Comparison of ENCODE assay signal across 10 mouse cellular contexts in the genomic region with DNA sequence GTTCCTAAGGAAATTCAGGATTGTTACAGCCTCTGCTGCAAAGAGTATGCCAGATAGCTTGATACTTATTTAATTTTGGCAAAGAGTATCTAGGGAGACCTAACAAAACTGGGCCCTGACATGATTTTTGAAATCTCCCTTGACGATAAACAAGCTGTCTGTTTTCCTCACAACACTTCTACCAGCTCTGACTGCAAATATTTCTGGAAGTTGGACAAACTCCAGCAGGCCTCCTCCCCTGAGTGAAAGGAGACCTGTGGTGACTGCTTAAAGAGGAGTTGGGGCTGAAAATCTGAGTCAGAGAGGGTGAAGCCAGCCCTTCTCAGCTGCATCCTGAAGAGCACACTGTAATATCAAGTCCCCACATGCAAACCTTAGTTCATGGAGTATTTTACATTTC.
DNase-seq lines count a peak whose midpoint lies in the region; ATAC-seq lines count a peak whose summit lies in the region.
"Had no signal": no experiment of that assay in that cellular context is flagged by ENCODE, and none has a peak within 500 bp of the region (broad histone marks: within the 10 kb centered on the region; RNA-seq: fewer than 3 reads in every experiment).

No protein-coding gene starts in this region.

- H3K9me3 ChIP-seq in limb, embryonic 10.5 days (replicated peaks): no peaks in the 10 kb centered on the region
- H3K9me3 ChIP-seq: forebrain, embryonic 12.5 days had no signal

- H3K36me3 ChIP-seq in limb, embryonic 10.5 days: no peaks in the 10 kb centered on the region
- H3K36me3 ChIP-seq: forebrain, embryonic 12.5 days had no signal

- no peak for ATAC-seq in CD4-positive, CD25-positive, alpha-beta regulatory T cell, adult 4 months
- ATAC-seq: hindbrain, embryonic 16.5 days had no signal

- no peaks in the 10 kb centered on the region for H3K4me1 ChIP-seq in limb, embryonic 10.5 days
- H3K4me1 ChIP-seq: forebrain, embryonic 12.5 days had no signal

- H3K27ac ChIP-seq in limb, embryonic 10.5 days: no peak overlapping the region
- H3K27ac ChIP-seq: forebrain, embryonic 12.5 days had no signal

- no peak overlapping the region for H3K4me3 ChIP-seq in limb, embryonic 10.5 days
- H3K4me3 ChIP-seq: forebrain, embryonic 12.5 days had no signal

- 77% methylated on average over 1 of the region's 1 CpGs for WGBS in limb, embryonic 10.5 days

- DNase-seq in heart, postnatal 4 days: peak; percentile 21
- DNase-seq in heart, adult 11 months: no peak
- DNase-seq in NIH3T3 (ENCODE audit: low read depth): peak; percentile 37
- peak; percentile 71 for DNase-seq in cerebellum, adult 8-10 months
- DNase-seq in layer of hippocampus, adult 9-10 months (ENCODE audit: low spot score): peak; percentile 27
- no peak for DNase-seq in retina, postnatal 1 day
- no peak for DNase-seq in limb, embryonic 10.5 days (ENCODE audit: low spot score)

- no peaks in the 10 kb centered on the region for H3K27me3 ChIP-seq in limb, embryonic 10.5 days (ENCODE audit: low read depth, poor library complexity, severe bottlenecking)
- H3K27me3 ChIP-seq: forebrain, embryonic 12.5 days had no signal

Comparison
In these comparisons a context has a peak if more than half of its experiments do, and no peak if none do; other contexts are left out.
1. DNase-seq: peak in heart, postnatal 4 days (single experiment), NIH3T3 (single experiment), cerebellum, adult 8-10 months (single experiment) and layer of hippocampus, adult 9-10 months (single experiment); none in heart, adult 11 months (single experiment), retina, postnatal 1 day (single experiment) and limb, embryonic 10.5 days (single experiment).